Mouse (Mus musculus) E14TG2a.4 (cell line): ENCODE data around the gene Bid.

Experiments
- H3K27me3 ChIP-seq: 2 replicates; pipeline ENCODE4 v1.6.1; 2014; ENCODE audit warnings: low read length, control low read depth; ENCODE audit not compliant: insufficient read depth
- H3K36me3 ChIP-seq: 2 replicates; pipeline ENCODE4 v1.6.1; 2014; ENCODE audit warnings: low read length, control low read depth; ENCODE audit not compliant: insufficient read depth
- H3K4me1 ChIP-seq: replicated peaks from 2 replicates; pipeline ENCODE4 v1.6.1; 2014; ENCODE audit warnings: low read depth, low read length, control low read depth
- H3K4me3 ChIP-seq: replicated peaks from 2 replicates; pipeline ENCODE4 v1.5.1; 2014; ENCODE audit warnings: mild to moderate bottlenecking, low read length
- H3K9me3 ChIP-seq: 2 replicates; pipeline ENCODE4 v1.6.1; 2014; ENCODE audit warnings: low read length, control low read depth
- CTCF ChIP-seq: conservative IDR thresholded peaks from 2 replicates; pipeline ENCODE4 v1.5.1; 2014; ENCODE audit warnings: low read length
- NANOG ChIP-seq: IDR thresholded peaks from 2 replicates; pipeline ENCODE4 v1.6.1; 2014; ENCODE audit warnings: borderline replicate concordance, low read length, mixed read lengths
- POU5F1 ChIP-seq: IDR thresholded peaks from 2 replicates; pipeline ENCODE4 v1.6.1; 2014; ENCODE audit warnings: low read length, borderline replicate concordance

Gene Bid

GRCm38 (mm10) chr6:120939783-120940182, 23.1 kb upstream of the Bid start:
- H3K4me1 ChIP-seq: peaks cover 61% of the 10 kb centered on the region
- no peak overlapping the region for H3K4me3 ChIP-seq
- TF ChIP-seq NANOG (no peak), POU5F1 (no peak), CTCF (no peak)
- no peaks in the 10 kb centered on the region for H3K9me3 ChIP-seq
- no peaks in the 10 kb centered on the region for H3K27me3 ChIP-seq
- H3K36me3 ChIP-seq: peaks cover 4% of the 10 kb centered on the region; the same call in 1 of the 2 replicates

GRCm38 (mm10) chr6:120938763-120939450, 22.3 kb upstream of the Bid start:
- H3K36me3 ChIP-seq: peaks cover 9% of the 10 kb centered on the region; the same call in 1 of the 2 replicates
- no peaks in the 10 kb centered on the region for H3K9me3 ChIP-seq
- H3K4me3 ChIP-seq: no peak overlapping the region
- no peaks in the 10 kb centered on the region for H3K27me3 ChIP-seq
- peaks cover 69% of the 10 kb centered on the region for H3K4me1 ChIP-seq
- TF ChIP-seq POU5F1: no peak
- TF ChIP-seq NANOG: no peak
- no peak for TF ChIP-seq CTCF

DNA sequence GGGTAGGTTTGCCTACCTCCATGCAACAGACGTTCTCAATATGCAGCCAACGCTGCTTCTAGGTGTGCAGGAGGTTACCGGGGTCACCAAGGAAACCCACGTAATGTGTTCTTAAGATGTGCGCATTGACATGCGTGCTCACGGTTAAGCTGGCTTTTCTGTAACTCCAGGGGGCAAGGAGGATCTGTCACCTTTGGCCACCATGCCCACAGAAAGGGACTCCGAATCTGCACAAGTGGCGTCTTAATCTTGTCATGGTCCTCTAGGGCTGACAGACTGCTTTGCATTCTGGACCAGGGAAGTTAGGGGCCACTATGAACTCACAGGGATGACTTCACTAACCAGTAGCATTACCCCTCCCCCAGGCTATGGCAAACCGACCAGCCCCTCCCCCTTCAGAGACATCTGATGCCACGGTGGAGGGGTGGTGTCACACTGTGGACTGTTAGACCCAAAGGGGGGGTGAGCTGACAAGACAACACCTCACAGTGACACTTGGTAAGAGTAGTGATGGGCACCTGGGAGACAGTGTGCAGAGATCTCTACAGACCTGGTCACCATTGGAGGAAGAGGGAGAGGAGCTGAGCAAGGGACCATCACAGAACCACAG, 21.5 kb upstream of the Bid start:
- H3K36me3 ChIP-seq: peaks cover 10% of the 10 kb centered on the region; the same call in 1 of the 2 replicates
- peaks cover 62% of the 10 kb centered on the region for H3K4me1 ChIP-seq
- no peaks in the 10 kb centered on the region for H3K27me3 ChIP-seq
- TF ChIP-seq CTCF: no peak
- no peak for TF ChIP-seq NANOG
- no peak for TF ChIP-seq POU5F1
- no peaks in the 10 kb centered on the region for H3K9me3 ChIP-seq
- H3K4me3 ChIP-seq: no peak overlapping the region

- H3K36me3 ChIP-seq: peaks cover 11% of the 10 kb centered on the region; the same call in 1 of the 2 replicates
- no peaks in the 10 kb centered on the region for H3K27me3 ChIP-seq
- no peak for TF ChIP-seq POU5F1
- no peak for TF ChIP-seq NANOG
- no peak for TF ChIP-seq CTCF
- peaks cover 64% of the 10 kb centered on the region for H3K4me1 ChIP-seq
- no peaks in the 10 kb centered on the region for H3K9me3 ChIP-seq
- no peak overlapping the region for H3K4me3 ChIP-seq
Measured at GRCm38 (mm10) chr6:120937104-120937617, 20.5 kb upstream of the Bid start.

GRCm38 (mm10) chr6:120934176-120934575, 17.5 kb upstream of the Bid start:
- H3K27me3 ChIP-seq: no peaks in the 10 kb centered on the region
- no peak overlapping the region for H3K4me3 ChIP-seq
- H3K4me1 ChIP-seq: peaks cover 41% of the 10 kb centered on the region
- H3K36me3 ChIP-seq: peaks cover 11% of the 10 kb centered on the region; the same call in 1 of the 2 replicates
- H3K9me3 ChIP-seq: no peaks in the 10 kb centered on the region
- TF ChIP-seq CTCF (no peak), NANOG (no peak), POU5F1 (no peak)

- TF ChIP-seq NANOG (no peak), CTCF (no peak), POU5F1 (no peak)
- no peak overlapping the region for H3K4me3 ChIP-seq
- H3K27me3 ChIP-seq: no peaks in the 10 kb centered on the region
- peaks cover 11% of the 10 kb centered on the region; the same call in 1 of the 2 replicates for H3K36me3 ChIP-seq
- H3K4me1 ChIP-seq: peaks cover 36% of the 10 kb centered on the region
- no peaks in the 10 kb centered on the region for H3K9me3 ChIP-seq
Measured at GRCm38 (mm10) chr6:120933670-120934069, 17.0 kb upstream of the Bid start.

DNA sequence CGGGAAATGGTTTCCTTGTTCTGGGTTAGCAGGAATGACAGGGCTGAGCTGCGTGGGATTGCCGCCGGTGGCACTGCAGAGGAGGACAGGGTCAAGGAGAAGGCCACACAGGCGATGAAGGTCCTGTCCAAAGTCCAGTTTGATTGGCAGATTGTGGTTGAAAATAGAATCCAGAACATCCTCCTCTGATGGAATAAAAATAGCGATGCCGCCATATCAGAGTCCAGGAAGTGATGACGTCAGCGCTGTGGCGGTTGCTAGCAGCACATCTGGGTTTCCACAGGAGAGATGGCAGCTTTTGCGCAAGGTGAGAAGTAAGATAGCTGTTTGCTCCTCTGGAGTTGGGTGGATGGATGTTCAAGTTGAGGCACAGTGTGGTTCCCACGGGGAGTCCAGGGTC, 15.9 kb upstream of the Bid start:
- TF ChIP-seq CTCF: no peak
- TF ChIP-seq NANOG: no peak
- TF ChIP-seq POU5F1: no peak
- peaks cover 26% of the 10 kb centered on the region for H3K4me1 ChIP-seq
- H3K27me3 ChIP-seq: no peaks in the 10 kb centered on the region
- peaks cover 11% of the 10 kb centered on the region; the same call in 1 of the 2 replicates for H3K36me3 ChIP-seq
- H3K9me3 ChIP-seq: no peaks in the 10 kb centered on the region
- no peak overlapping the region; the same call in 1 of the 2 replicates for H3K4me3 ChIP-seq

DNA sequence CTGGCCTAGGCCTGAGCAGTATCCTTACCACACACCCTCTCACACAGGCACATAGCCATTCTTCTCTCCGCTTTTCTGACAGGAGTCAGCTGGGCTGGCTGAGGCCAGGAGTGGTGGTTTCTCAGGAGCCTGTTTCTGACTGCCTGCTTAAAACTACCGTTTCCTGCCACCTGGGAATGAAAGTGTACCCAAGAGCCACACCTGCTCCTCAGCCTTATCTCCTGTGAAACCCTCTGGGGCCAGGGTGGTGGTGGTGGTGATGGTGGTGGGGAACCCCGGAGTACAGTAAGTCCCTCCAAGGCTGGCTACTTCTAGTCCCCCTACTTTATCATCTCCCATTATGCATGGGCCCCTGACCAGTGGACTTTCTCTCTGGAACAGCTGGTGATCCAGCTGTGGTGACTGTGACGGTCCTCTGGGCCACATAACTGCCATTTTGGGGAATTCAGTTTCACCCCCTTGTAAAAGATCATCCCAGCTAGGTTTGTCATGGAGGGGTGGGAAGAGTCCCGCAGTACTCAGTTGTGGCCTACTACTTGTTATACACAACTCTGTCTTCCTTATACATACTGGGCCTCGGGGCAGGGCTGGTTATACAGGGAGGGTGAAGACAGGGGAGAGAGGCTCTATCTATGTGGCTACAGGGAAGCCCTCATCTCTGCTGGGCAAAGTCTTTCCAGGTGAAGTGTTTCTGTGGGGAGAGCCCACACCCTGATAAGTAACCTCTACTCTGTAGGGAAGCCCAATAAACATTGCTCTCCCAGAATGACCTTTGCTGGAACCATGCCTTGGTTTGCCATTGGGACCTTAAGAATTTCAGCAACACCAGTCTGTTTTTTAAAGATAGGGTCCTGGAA, 14.0 kb upstream of the Bid start:
- no peaks in the 10 kb centered on the region for H3K27me3 ChIP-seq
- H3K4me3 ChIP-seq: no peak overlapping the region
- peaks cover 22% of the 10 kb centered on the region for H3K4me1 ChIP-seq
- peaks cover 11% of the 10 kb centered on the region; the same call in 1 of the 2 replicates for H3K36me3 ChIP-seq
- H3K9me3 ChIP-seq: no peaks in the 10 kb centered on the region
- TF ChIP-seq POU5F1 (no peak), NANOG (no peak), CTCF (no peak)
